Mouse (Mus musculus) limb, embryonic 14.5 days (tissue): ENCODE measurements around the gene Srrm4. TPM values are rescaled to one million over a fixed set of nuclear protein-coding genes. Genes with fewer than 3 reads are reported as not detected.

Source experiments
- ATAC-seq: fragments of 200-750 bp; cut with Nextera tagmentation; 2 replicates; pipeline ENCODE4 v1.8.0; 2017; ENCODE audit warnings: low read depth, moderate number of reproducible peaks, moderate TSS enrichment; ENCODE audit not compliant: low FRiP score
- DNase-seq: peaks from one replicate; pipeline ENCODE4 v3.0.0-alpha.2; 2015; ENCODE audit warnings: low spot score
- H3K27ac ChIP-seq: fragments of 300-500 bp; sonication (generic); replicated peaks from 2 replicates; pipeline ENCODE4 v1.5.1; 2014; ENCODE audit warnings: low read depth, mild to moderate bottlenecking, low read length, moderate library complexity, mixed read lengths
- H3K27me3 ChIP-seq: fragments of 300-500 bp; sonication (generic); 2 replicates; pipeline ENCODE4 v1.6.1; 2014; ENCODE audit warnings: low read length, mixed read lengths; ENCODE audit not compliant: control insufficient read depth, insufficient read depth
- H3K36me3 ChIP-seq: fragments of 300-500 bp; sonication (generic); 2 replicates; pipeline ENCODE4 v1.6.1; 2014; ENCODE audit warnings: mild to moderate bottlenecking, low read length, moderate library complexity, mixed read lengths; ENCODE audit not compliant: control insufficient read depth, insufficient read depth
- H3K4me1 ChIP-seq: fragments of 300-500 bp; sonication (generic); 2 replicates; pipeline ENCODE4 v1.6.1; 2014; ENCODE audit warnings: antibody characterized with exemption, low read length, mixed read lengths; ENCODE audit not compliant: control insufficient read depth, insufficient read depth
- H3K4me2 ChIP-seq: fragments of 300-500 bp; sonication (generic); replicated peaks from 2 replicates; pipeline ENCODE4 v1.6.1; 2014; ENCODE audit warnings: low read depth, mild to moderate bottlenecking, low read length, moderate library complexity; ENCODE audit not compliant: severe bottlenecking
- H3K4me3 ChIP-seq: fragments of 300-500 bp; sonication (generic); replicated peaks from 2 replicates; pipeline ENCODE4 v1.5.1; 2014; ENCODE audit warnings: low read length
- H3K9ac ChIP-seq: fragments of 300-500 bp; sonication (generic); 2 replicates; pipeline ENCODE4 v1.6.1; 2014; ENCODE audit warnings: mild to moderate bottlenecking, low read depth, low read length, moderate library complexity; ENCODE audit not compliant: severe bottlenecking
- H3K9me3 ChIP-seq: fragments of 300-500 bp; sonication (generic); 2 replicates; pipeline ENCODE4 v1.6.1; 2016; ENCODE audit warnings: low read length; ENCODE audit not compliant: control insufficient read depth
- POLR2A ChIP-seq: fragments of 200-500 bp; IDR thresholded peaks from 2 replicates; pipeline ENCODE4 v1.8.0; 2012; ENCODE audit warnings: inconsistent platforms, mild to moderate bottlenecking, moderate library complexity, borderline replicate concordance; ENCODE audit not compliant: insufficient read depth, insufficient read length; ENCODE audit errors: extremely low read depth
- WGBS: fragments of 180-500 bp; shearing (Covaris S2); extraction: QIAGEN DNeasy Blood & Tissue Kit; methylation state at CpG from one replicate; pipeline ENCODE4 v1.1.7; 2014; 5-methylcytosine and 5-hydroxymethylcytosine counted together
- polyA plus RNA-seq, 2 experiments: library from polyadenylated mRNA; depleted of rRNA in 1 of 2; stranded (reverse) in 1 of 2; unstranded in 1 of 2; fragments of >200 nt; fragmentation: Nextera tagmentation in 1 of 2; extraction: Ambion mirVana in 1 of 2; gene quantifications; 2 replicates each; pipeline versions ENCODE4 v1.2.1 to v1.2.3; 2012 to 2014

Gene Srrm4
- polyA plus RNA-seq, 2 experiments: 0.44 to 0.80 TPM

DNA sequence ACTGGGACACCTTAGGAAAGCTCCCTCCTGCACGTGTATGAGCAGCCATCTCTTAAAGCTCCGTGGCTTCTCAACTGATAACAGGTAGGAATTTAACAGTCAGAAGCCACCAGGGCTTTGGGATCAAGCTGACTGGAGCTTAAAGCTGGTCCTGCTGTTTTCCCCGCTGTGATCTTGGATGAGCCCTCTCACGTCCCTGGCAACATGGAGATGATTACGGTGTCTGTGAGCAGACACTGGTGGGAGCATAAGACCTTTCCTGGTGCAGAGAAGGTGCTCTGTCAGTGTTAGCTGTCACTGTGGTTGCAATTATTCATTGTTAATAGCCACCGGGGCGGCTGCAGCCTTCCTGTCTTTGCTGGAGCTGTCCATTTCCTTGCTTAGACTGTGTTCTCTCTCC, 97.2 kb downstream of the Srrm4 start:
- H3K27me3 ChIP-seq: 0 out of 2 replicates have a peak, but pooled peaks cover 5% of the 10 kb centered on the region
- ATAC-seq (no peak), DNase-seq (no peak)
- H3K27ac ChIP-seq: no peak overlapping the region
- no peak overlapping the region for H3K4me2 ChIP-seq
- no peak for TF ChIP-seq POLR2A
- 45% methylated on average over 7 of the region's 7 CpGs for WGBS
- no peak overlapping the region for H3K9ac ChIP-seq
- no peak overlapping the region for H3K4me3 ChIP-seq
- H3K4me1 ChIP-seq: no peaks in the 10 kb centered on the region
- no peaks in the 10 kb centered on the region for H3K9me3 ChIP-seq
- no peaks in the 10 kb centered on the region for H3K36me3 ChIP-seq

DNA sequence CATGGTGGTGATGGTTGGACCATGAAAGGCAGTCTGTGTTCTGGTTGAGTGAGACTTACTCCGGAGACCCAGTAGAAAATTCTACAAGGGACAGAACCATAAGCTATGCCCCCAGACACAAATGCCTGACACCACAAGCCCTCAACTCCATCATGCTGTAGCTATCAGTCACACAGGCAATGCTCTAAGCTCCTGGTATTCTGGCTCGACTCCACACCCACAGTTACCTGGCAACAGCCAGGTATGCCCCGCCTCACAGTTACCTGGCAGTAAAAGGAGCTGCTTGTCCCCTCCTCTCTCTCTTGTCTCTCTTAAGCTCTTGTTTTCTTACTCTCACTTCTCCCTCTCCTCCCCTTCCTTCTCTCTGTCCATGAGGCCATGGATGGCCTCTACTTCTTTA, 98.9 kb downstream of the Srrm4 start:
- no peaks in the 10 kb centered on the region for H3K27me3 ChIP-seq
- H3K4me2 ChIP-seq: no peak overlapping the region
- TF ChIP-seq POLR2A: no peak
- H3K4me3 ChIP-seq: no peak overlapping the region
- no peak for DNase-seq
- ATAC-seq: no peak
- no peaks in the 10 kb centered on the region for H3K36me3 ChIP-seq
- H3K9ac ChIP-seq: no peak overlapping the region
- H3K9me3 ChIP-seq: no peaks in the 10 kb centered on the region
- H3K27ac ChIP-seq: no peak overlapping the region
- no peaks in the 10 kb centered on the region for H3K4me1 ChIP-seq
- 84% methylated on average over 3 of the region's 3 CpGs for WGBS

DNA sequence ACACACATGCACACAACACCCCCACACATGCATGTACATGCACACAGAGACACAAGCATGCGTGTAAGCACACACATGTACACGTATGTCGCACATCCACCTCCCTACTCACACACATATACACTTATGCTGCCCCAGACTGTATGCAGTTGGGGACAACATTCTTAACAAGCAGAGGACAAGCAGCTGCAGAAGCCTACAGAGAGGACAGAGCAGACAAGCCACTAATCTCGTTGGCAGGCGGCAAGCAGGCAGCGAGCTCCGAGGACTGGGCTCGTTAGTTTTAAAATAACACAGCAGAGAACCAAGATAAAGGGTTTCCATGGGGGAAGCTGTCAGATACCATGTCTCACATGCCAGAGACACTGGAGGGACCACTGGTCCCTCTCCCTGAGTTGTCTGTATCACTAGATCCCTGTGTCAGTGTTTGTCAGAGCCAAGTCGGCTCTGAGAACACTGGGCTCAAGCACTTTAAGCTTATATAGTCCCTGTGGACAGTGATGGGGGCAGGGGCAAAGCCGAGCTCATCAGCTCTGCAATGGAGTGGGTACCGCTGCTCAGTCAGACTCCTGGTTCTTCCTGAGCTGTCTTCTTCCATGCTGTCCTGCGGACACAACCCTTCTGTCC, 99.7 kb downstream of the Srrm4 start:
- 58% methylated on average over 12 of the region's 12 CpGs for WGBS
- Histone ChIP-seq H3K4me1 (no peaks in the 10 kb centered on the region), H3K27me3 (no peaks in the 10 kb centered on the region), H3K36me3 (no peaks in the 10 kb centered on the region), H3K9me3 (no peaks in the 10 kb centered on the region), H3K9ac (no peak overlapping the region), H3K4me3 (no peak overlapping the region), H3K27ac (no peak overlapping the region), H3K4me2 (no peak overlapping the region)
- DNase-seq: no peak
- ATAC-seq: no peak
- TF ChIP-seq POLR2A: no peak

DNA sequence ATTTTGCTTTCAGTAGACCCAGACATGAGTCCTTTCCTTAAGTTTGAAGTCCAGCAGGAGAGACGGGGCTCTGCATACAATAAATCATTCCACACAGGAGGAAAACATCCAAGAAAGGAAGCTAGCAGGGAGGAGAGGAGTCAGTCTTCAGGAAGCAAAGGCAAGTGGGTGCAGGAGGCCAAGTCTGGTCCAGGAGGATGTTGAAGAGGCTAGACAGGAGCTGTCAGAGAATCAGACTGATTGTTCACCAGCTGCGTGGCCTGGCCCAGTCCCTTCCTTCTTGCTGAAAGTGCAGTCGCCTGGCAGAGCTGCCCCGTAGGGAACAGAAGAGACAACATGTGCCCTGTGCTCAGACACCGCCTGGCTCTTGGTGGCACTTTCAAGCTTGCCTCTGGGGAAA, 100.8 kb downstream of the Srrm4 start:
- ATAC-seq: no peak
- Histone ChIP-seq H3K4me1 (no peaks in the 10 kb centered on the region), H3K27me3 (no peaks in the 10 kb centered on the region), H3K36me3 (no peaks in the 10 kb centered on the region), H3K27ac (no peak overlapping the region), H3K4me3 (no peak overlapping the region), H3K4me2 (no peak overlapping the region), H3K9ac (no peak overlapping the region), H3K9me3 (no peaks in the 10 kb centered on the region)
- no peak for DNase-seq
- TF ChIP-seq POLR2A: no peak
- 64% methylated on average over 5 of the region's 5 CpGs for WGBS

DNA sequence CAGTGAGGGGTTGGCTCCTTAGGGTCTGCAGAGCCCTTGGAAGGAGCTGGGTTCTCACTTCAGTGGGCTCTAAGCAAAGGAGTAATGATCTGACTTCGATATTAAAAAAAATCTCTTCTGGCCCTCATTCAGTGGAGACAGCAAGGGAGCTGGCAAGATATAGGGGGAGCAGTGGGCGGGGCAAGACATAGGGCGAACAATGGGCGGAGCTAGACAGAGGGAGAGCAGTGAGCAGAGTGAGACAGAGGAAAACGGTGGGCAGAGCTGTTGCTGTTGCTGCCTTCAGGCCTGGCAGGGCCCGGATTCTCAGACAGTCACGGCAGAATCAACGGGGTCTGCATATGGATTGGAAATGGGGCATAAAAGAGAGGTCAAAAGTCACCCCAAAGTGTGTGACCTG, 102.0 kb downstream of the Srrm4 start:
- ATAC-seq (no peak), DNase-seq (no peak)
- Histone ChIP-seq H3K4me2 (no peak overlapping the region), H3K27me3 (no peaks in the 10 kb centered on the region), H3K27ac (no peak overlapping the region), H3K36me3 (no peaks in the 10 kb centered on the region), H3K4me3 (no peak overlapping the region), H3K9me3 (no peaks in the 10 kb centered on the region), H3K4me1 (0 out of 2 replicates have a peak, but pooled peaks cover 2% of the 10 kb centered on the region), H3K9ac (no peak overlapping the region)
- no peak for TF ChIP-seq POLR2A
- WGBS: 61% methylated on average over 8 of the region's 8 CpGs
